Mouse (Mus musculus) gastrocnemius, postnatal 10 days (tissue): ENCODE data around the gene Afdn. TPM values are rescaled to one million over a fixed set of nuclear protein-coding genes. Genes with fewer than 3 reads are reported as not detected.
"Not testable (repeated sequence)": the region's sequence is repeated elsewhere in the genome, so short reads cannot be mapped to it uniquely, and the experiment has no call there.

Experiments
- DNase-seq: peaks from one replicate; pipeline ENCODE4 v3.0.0; 2021; ENCODE audit warnings: mixed read lengths
- total RNA-seq, 2 experiments: library from RNA; stranded (reverse); gene quantifications; 2 replicates each; pipeline ENCODE4 v1.2.3; 2021

The Afdn gene
- total RNA-seq, 2 experiments from 2014 or later, result 79.9 to 99.8 TPM

- DNase-seq, result no peak
These were observed 119.4 kb downstream of the Afdn start for GRCm38 (mm10) chr17:13879731-13880130.

DNA sequence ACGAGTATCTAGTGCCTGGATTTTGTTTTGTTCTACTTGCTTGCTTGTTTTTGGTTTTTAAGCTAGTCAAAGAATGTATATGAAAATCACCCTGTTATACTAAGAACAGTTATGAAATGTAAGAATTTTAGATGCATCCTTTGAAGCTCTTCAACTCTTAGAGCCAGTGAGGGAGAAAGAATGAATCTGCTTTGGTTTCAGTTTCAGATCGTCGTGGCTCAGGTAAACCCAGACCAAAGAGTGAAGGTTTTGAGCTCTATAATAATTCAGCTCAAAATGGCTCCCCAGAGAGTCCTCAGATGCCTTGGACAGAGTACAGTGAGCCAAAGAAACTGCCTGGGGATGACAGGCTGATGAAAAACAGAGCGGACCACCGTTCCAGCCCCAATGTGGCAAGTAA, 123.2 kb downstream of the Afdn start:
- no peak for DNase-seq

GRCm38 (mm10) chr17:13889818-13890434, 129.6 kb downstream of the Afdn start:
- no peak for DNase-seq

DNA sequence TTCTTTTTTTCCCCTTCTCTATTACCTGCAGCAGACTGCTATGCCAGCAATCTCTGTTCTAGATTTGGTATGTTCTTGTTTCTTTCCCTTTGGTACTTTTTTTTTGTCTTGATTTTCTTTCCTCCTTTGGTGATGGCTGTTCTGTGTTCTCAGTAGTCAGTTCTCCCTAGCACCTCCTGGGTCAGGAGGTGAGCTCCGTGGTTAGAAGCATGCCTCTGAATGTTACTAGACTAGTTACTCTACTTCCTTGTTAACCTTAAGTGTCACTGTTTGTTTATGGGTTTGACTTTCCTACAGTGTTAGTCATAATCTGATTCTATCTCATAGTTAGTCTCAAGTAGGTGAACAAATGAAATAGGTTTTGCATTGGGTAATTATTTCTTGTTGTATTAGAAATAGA, 130.6 kb downstream of the Afdn start:
- no peak for DNase-seq

DNA sequence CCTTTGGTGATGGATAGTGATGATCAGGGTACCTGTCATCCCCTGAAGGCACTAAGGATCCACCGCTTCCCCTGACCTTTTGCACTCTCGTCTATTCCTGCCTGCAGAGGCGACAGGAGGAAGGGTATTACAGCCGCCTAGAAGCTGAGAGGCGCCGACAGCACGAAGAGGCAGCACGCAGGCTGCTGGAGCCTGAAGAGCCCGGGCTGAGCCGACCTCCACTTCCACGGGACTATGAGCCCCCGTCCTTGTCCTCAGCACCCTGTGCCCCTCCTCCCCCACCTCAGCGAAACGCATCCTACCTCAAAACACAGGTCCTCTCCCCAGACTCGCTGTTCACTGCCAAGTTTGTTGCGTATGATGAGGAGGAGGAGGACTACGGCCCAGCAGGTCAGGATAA, 138.5 kb downstream of the Afdn start:
- no peak for DNase-seq

DNA sequence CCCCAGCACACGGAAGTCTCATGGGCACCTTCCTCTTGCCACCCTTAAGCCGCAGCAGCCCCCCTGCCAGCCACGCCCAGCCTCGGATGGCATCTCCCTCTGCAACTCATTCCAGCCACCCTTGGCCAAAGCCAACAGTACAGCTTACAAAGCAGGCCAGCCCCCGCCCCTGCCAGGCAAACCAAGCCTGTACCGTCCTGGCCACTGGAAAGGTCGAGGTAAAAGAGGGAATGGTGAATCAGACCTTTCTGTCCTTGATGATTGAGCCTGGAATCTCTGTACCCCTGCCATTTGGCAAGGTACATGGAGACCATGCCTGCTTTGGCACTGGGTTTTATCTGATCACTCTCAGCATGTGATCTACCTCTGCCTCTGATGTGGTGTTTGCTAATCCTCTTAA, 138.9 kb downstream of the Afdn start:
- DNase-seq, result no peak

DNA sequence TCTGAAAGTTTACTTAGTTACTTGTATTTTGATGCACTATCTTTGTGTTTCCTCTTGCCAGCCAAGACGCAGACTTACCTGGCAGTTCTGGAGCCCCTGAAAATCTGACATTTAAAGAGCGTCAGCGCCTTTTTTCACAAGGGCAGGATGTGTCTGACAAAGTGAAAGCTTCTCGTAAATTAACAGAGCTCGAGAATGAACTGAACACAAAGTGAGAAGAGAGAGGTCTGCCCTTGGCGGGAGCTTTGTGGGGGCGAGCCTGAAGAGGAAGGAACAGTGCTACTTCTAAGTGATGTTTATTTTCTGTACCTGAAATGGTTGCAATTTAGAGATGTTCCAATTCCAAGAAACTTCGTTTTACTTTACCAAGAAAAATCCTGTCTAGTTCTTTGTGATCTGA, 143.5 kb downstream of the Afdn start:
- DNase-seq, result no peak

DNA sequence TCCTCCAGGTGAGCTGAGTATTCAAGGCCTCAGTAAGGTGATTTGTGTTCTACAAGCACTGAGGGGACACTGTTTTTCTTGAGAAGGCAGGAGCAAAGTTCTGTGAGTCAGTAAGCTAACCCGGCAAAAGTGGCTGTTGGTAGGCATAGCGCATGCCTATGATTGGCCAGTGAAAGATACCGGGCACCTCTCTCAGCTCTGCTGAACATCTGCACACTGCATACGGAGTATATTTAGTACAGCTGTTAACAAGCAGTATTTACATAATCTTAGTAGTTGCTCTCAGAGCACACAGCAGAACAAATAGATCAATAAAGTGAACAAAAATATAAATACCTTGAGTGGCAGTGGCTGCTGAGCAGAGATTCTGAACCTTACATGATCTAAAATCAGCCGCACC, 146.7 kb downstream of the Afdn start:
- no peak for DNase-seq

DNA sequence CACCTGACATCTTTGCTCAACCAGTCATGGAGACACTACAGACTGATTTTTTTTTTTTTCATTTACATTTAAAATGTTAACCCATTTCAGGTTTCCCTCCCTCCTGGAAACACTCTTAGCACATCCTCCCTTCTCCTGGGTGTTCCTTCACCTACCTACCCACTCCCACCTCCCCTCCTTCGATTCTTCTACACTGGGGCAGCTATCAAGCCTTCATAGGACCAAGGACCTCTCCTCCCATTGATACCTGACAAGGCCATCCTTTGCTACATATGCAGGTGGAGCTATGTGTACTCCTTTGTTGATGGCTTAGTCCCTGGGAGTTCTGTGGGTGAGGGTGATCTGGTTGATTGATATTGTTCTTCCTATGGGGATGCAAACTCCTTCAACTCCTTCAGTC, 147.3 kb downstream of the Afdn start:
- no peak for DNase-seq

DNA sequence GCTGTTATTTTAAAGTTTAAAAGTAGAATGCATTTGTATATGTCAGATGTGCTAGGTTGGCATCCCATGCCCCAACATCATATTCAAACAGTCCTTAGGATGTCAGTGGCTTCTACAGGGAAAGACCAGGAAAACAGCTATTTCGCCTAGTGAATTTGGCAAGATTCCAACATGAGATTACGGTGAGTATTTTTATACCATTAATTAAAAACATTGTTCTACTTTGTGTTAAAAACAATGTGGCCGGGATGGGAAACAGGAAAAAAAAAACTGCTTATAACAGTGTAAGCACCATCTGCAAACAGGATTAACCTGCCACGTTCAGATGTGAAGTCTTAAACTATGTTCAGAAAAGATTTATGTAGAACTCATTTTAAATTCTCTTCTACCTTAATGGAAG, 153.6 kb downstream of the Afdn start:
- DNase-seq, result no peak

GRCm38 (mm10) chr17:13914531-13914930, 154.2 kb downstream of the Afdn start:
- DNase-seq, result no peak

GRCm38 (mm10) chr17:13920771-13921170, 160.4 kb downstream of the Afdn start:
- no peak for DNase-seq

DNA sequence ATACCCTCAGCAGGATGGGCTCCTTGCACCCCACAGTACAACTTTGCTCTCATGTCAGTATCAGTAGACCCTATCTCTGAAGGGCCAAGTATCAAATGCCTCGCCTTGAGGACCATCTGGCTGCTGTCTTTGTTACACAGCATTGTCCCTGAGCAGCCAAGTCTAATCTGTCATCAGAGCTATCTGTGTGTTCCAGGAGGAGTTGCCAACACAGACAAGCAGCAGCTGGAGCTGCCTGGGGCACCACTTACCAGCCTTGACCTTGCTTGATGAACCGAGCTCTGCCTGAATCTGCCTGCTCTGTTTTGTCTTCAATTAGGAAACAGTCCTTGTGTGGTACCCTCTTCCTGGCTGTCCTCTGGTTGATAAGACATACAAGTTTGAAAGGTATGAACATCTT, 163.1 kb downstream of the Afdn start:
- no peak for DNase-seq

GRCm38 (mm10) chr17:13924588-13924987, 164.2 kb downstream of the Afdn start:
- DNase-seq, result no peak

GRCm38 (mm10) chr17:13925931-13926330, 165.6 kb downstream of the Afdn start:
- DNase-seq, result no peak

DNA sequence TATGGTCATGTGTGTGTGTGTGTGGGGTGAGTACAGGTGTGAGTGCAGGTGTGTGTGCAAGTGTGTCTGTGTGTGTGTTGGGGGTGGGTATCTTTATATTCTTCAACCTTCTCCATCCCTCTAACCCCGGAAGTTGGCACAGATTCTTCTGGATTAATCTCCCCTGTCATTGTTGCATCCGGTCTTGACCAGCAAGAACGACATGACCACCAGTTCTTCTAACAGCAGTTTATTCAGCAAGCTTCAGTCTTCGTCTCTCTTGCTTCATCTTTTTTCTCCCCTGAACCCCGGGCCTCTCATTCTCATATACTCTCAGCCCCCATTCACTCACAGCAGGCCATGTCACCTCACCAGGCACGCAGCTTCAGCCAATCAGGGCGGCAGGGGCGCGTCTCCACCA, 170.1 kb downstream of the Afdn start:
- no peak for DNase-seq

- DNase-seq, result not testable (repeated sequence)
These were observed 175.0 kb downstream of the Afdn start for GRCm38 (mm10) chr17:13935364-13935763.

DNA sequence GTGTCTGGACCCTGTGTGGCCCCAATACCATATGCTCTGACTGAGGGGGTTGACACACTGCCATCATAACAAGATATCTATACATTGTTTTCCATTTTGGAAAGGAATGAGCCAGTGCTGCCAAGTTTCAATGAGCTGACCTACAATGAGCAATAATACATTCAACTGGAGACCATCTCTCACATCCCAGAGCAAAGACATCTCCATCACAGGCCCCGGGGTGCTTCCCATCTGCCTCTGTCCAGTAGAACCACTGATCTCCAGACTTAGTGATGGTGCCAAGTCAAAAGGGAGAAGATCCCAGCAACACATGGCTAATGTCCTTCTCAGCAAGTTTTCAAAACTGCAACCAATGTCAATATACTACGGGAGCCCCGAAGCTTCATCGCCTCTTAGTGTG, 177.4 kb downstream of the Afdn start:
- no peak for DNase-seq

DNA sequence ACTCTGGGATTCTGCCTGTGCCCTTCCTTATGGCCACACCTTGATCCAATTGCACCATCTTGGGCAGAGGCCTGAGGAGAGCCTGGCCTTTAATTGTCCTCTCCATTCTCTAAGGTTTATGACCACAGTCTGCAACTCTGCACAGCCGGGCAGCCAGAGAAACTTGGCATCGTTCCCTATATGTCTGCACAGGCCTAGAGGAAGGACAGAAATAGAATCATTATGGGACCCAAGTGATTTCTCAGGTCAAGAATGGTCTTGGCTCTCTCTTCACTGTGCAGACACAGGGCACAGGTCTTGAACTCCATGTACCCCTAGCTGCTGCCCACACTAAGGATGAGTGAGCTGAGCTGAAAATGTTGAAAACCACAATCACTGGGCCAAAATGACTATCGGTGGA, 178.3 kb downstream of the Afdn start:
- DNase-seq, result no peak

- DNase-seq, result not testable (repeated sequence)
These were observed 178.9 kb downstream of the Afdn start for GRCm38 (mm10) chr17:13939231-13939630.

GRCm38 (mm10) chr17:13940487-13940886, 180.1 kb downstream of the Afdn start:
- DNase-seq, result no peak

DNA sequence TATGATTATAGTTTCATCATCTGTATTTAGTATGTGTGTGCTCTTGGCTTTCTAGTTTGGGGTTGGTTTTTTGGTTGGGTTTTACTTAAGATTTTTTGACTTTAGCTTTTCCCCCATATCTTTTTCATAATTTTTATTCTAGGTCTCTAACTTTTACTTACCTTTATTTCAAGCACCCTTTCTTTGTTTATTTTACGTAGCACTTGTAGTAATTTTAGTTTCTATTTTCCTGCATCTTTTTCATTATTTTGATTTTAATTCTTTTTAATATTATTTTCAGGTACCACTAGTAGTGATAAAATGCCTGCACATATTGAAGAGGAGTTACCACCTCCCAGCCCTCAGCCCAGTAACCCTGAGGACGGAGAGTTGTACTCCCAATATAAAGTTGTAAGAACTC, 187.7 kb downstream of the Afdn start, which contains the start of gene Gm7168:
TSS of gene Gm7168 (plus strand) at position 301 of the 400 bp plus-strand sequence.
- not testable (repeated sequence) for DNase-seq

DNA sequence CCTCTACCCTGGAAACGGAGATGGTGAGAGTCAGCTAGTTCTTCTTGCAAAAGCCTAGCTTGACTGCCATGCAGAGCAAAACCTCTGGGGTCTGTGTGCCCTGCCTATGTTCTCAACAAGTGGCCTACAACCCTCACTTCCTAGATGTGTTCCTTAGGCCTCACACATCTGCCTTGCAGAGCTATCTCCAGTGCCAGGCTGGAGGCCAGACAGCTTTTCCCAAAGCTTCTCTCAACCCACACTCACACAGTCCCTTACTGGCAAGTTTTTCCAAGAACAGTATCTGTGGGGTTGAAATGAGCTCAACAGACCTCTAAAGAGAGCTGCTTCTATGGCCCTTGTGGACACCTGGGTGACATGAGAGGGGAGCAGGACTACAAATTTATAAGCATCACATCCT, 191.2 kb downstream of the Afdn start:
- DNase-seq, result not testable (repeated sequence)
